Mouse (Mus musculus) bone marrow macrophage, adult 2 months (primary cell): Measurements from ENCODE around the gene Mphosph9.

Experiments used
- CTCF ChIP-seq: IDR thresholded peaks from 2 replicates; pipeline ENCODE4 v1.5.1; 2012; ENCODE audit warnings: low read depth, mild to moderate bottlenecking, low read length, moderate library complexity
- POLR2A ChIP-seq: IDR thresholded peaks from 2 replicates; pipeline ENCODE4 v1.6.1; 2012; ENCODE audit warnings: mild to moderate bottlenecking, low read depth, low read length, borderline replicate concordance

GRCm38 (mm10) chr5:124259133-124259532 lies 68.6 kb downstream of the Mphosph9 start:
- TF ChIP-seq CTCF (no peak), POLR2A (no peak)
